Mouse (Mus musculus) thymus, adult 2 months (tissue): ENCODE results near the gene Grik1. TPM values are rescaled to one million over a fixed set of nuclear protein-coding genes. Genes with fewer than 3 reads are reported as not detected.

Source experiments
- DNase-seq: peaks from one replicate; pipeline ENCODE4 v3.0.0; 2021
- H3K27ac ChIP-seq: fragments of 200-500 bp; 2 replicates; pipeline ENCODE4 v1.5.1; 2012; ENCODE audit warnings: low read length, control low read depth; ENCODE audit not compliant: control insufficient read depth, insufficient read depth
- H3K27me3 ChIP-seq: fragments of 200-500 bp; 2 replicates; pipeline ENCODE4 v1.6.1; 2012; ENCODE audit warnings: mild to moderate bottlenecking, low read length, moderate library complexity, mixed read lengths; ENCODE audit not compliant: control insufficient read depth, insufficient read depth
- H3K36me3 ChIP-seq: fragments of 200-500 bp; 2 replicates; pipeline ENCODE4 v1.6.1; 2012; ENCODE audit warnings: mild to moderate bottlenecking, low read length, moderate library complexity; ENCODE audit not compliant: control insufficient read depth, insufficient read depth
- H3K4me1 ChIP-seq: fragments of 200-500 bp; replicated peaks from 2 replicates; pipeline ENCODE4 v1.6.1; 2012; ENCODE audit warnings: low read length; ENCODE audit not compliant: control insufficient read depth, insufficient read depth
- H3K4me3 ChIP-seq: fragments of 200-500 bp; 2 replicates; pipeline ENCODE4 v1.5.1; 2012; ENCODE audit warnings: mild to moderate bottlenecking, low read length, control low read depth, moderate library complexity; ENCODE audit not compliant: control insufficient read depth, insufficient read depth
- CTCF ChIP-seq: fragments of 200-500 bp; IDR thresholded peaks from 2 replicates; pipeline ENCODE4 v1.5.1; 2012; ENCODE audit warnings: mild to moderate bottlenecking, control low read depth, low read length, moderate library complexity, borderline replicate concordance; ENCODE audit not compliant: control insufficient read depth, poor library complexity, insufficient read depth; ENCODE audit errors: extremely low read depth
- POLR2A ChIP-seq: fragments of 200-500 bp; IDR thresholded peaks from 2 replicates; pipeline ENCODE4 v1.6.1; 2012; ENCODE audit warnings: mild to moderate bottlenecking, low read length, control low read depth, moderate library complexity; ENCODE audit not compliant: control insufficient read depth, poor library complexity, insufficient read depth; ENCODE audit errors: extremely low read depth
- WGBS: fragments of 180-500 bp; shearing (Covaris S2); methylation state at CpG from one replicate; pipeline ENCODE4 v1.1.7; 2018; 5-methylcytosine and 5-hydroxymethylcytosine counted together
- polyA plus RNA-seq: library from polyadenylated mRNA; depleted of rRNA; stranded (reverse); fragments of >200 nt; gene quantifications from 2 replicates; pipeline ENCODE4 v1.2.3, GENCODE M21; 2012

Gene Grik1
- polyA plus RNA-seq, 1 experiment, result 0.04 TPM

DNA sequence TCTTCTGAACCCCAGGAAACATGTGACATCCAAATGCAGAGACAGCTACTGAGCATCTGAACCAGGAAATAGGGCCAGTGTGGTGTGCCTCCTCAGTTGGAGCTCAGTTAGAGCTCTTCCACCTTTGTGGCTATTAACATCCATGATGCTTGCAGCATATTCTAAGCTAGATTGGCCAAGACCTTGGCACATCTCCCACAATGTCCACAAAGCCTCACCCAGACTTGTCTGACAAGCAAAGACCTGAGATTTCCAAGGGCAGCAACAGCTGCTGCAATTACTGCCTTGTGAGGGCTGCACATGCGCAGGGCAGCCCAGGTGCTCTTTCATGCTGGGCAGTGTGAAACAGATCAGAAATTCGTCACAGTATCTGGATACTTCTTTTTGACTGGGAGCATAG, 37.4 kb downstream of the Grik1 start:
- Histone ChIP-seq H3K4me3 (no peak overlapping the region), H3K36me3 (no peaks in the 10 kb centered on the region), H3K4me1 (no peaks in the 10 kb centered on the region), H3K27ac (no peak overlapping the region), H3K27me3 (no peaks in the 10 kb centered on the region)
- no peak for TF ChIP-seq CTCF
- no peak for TF ChIP-seq POLR2A
- 82% methylated on average over 2 of the region's 2 CpGs for WGBS
- DNase-seq, result no peak

DNA sequence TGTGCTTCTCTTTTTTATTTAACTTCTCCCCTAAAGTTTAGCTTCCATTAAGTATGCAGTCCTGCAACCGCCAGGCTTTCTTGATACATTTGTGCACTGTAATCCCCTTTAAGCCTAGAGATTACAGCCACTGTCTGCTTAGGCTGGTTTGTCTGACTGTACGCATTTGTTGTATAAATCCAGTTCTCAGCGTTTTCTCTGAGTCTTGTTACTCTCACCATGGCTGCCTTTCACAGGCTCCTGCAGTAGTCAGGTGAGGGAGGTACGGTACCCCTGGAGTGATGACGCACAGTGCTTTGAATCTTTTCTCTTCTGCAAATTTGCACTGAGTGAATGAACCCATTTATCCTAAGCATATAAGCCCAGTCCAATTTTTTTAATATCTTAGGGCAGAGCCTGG, 39.0 kb downstream of the Grik1 start:
- H3K27me3 ChIP-seq, result no peaks in the 10 kb centered on the region
- H3K4me3 ChIP-seq, result no peak overlapping the region
- H3K36me3 ChIP-seq, result no peaks in the 10 kb centered on the region
- H3K27ac ChIP-seq, result no peak overlapping the region
- TF ChIP-seq POLR2A, result no peak
- TF ChIP-seq CTCF, result no peak
- DNase-seq, result no peak
- H3K4me1 ChIP-seq, result no peaks in the 10 kb centered on the region
- 83% methylated on average over 5 of the region's 5 CpGs for WGBS

DNA sequence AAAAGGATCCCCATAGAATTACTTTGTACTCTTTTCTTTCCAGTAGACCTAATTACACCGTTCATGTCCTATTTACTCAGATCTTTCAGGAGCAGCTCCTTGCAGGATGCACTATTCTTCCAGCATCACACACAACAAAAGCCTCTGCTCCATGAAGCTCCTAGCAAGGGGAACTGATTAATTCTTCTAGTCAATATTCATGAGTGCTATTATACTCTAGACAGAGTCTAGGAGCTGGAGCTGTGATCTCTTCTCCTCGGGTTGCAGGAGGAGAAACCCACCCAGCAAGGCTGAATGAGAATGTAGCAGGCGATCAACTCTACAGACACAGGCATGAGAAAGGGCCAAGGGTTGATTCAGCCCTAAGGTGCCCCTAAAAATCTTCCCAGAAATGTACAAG, 40.2 kb downstream of the Grik1 start:
- TF ChIP-seq CTCF (no peak), POLR2A (no peak)
- Histone ChIP-seq H3K36me3 (no peaks in the 10 kb centered on the region), H3K4me1 (no peaks in the 10 kb centered on the region), H3K4me3 (no peak overlapping the region), H3K27me3 (no peaks in the 10 kb centered on the region), H3K27ac (no peak overlapping the region)
- WGBS, result 84% methylated on average over 3 of the region's 3 CpGs
- no peak for DNase-seq

DNA sequence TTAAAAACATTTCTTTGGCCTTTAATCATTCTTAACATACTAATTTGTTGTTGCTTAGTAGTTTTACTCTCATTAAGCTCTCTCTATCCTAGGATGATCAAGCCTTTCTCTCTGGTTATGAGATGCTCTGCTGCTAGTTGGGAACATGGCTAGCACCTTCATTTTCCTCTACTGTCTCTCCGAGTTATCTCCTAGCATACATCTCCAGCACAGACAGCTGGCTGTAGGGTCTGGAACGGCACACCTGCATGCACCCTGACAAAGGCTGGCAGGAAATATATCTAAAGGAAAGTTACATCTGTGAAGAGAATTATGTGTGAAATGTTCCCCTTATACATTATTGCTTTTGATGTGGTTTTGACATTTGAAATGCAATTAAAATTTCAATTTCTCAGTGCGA, 42.5 kb downstream of the Grik1 start:
- 68% methylated on average over 3 of the region's 3 CpGs for WGBS
- no peaks in the 10 kb centered on the region for H3K4me1 ChIP-seq
- H3K4me3 ChIP-seq, result no peak overlapping the region
- H3K27me3 ChIP-seq, result no peaks in the 10 kb centered on the region
- DNase-seq, result peak; percentile 16
- no peak overlapping the region for H3K27ac ChIP-seq
- TF ChIP-seq CTCF, result no peak
- TF ChIP-seq POLR2A, result no peak
- no peaks in the 10 kb centered on the region for H3K36me3 ChIP-seq

GRCm38 (mm10) chr16:88244658-88245057, 45.4 kb downstream of the Grik1 start:
- TF ChIP-seq CTCF (no peak), POLR2A (no peak)
- Histone ChIP-seq H3K36me3 (no peaks in the 10 kb centered on the region), H3K4me3 (no peak overlapping the region), H3K4me1 (no peaks in the 10 kb centered on the region), H3K27me3 (no peaks in the 10 kb centered on the region), H3K27ac (no peak overlapping the region)
- DNase-seq, result no peak
- WGBS, result 93% methylated on average over 4 of the region's 4 CpGs

GRCm38 (mm10) chr16:88225616-88226015, 64.4 kb downstream of the Grik1 start:
- no peaks in the 10 kb centered on the region for H3K4me1 ChIP-seq
- no peak overlapping the region for H3K27ac ChIP-seq
- no peak overlapping the region for H3K4me3 ChIP-seq
- no peaks in the 10 kb centered on the region for H3K27me3 ChIP-seq
- TF ChIP-seq CTCF, result no peak
- TF ChIP-seq POLR2A, result no peak
- DNase-seq, result no peak
- H3K36me3 ChIP-seq, result no peaks in the 10 kb centered on the region
- WGBS, result 69% methylated on average over 16 of the region's 16 CpGs

- TF ChIP-seq CTCF, result no peak
- TF ChIP-seq POLR2A, result no peak
- no peaks in the 10 kb centered on the region for H3K27me3 ChIP-seq
- no peaks in the 10 kb centered on the region for H3K36me3 ChIP-seq
- 73% methylated on average over 3 of the region's 3 CpGs for WGBS
- H3K27ac ChIP-seq, result no peak overlapping the region
- no peak overlapping the region for H3K4me3 ChIP-seq
- no peak for DNase-seq
- H3K4me1 ChIP-seq, result no peaks in the 10 kb centered on the region
Observed at GRCm38 (mm10) chr16:88221932-88222331, 68.1 kb downstream of the Grik1 start.
